In genomic region chr10:4519645-4520044, GRCm38 (mm10) we compare ENCODE assay signal across 25 mouse cellular contexts. TPM values are rescaled to one million over a fixed set of nuclear protein-coding genes. Genes with fewer than 3 reads are reported as not detected.
"Had no signal": no experiment of that assay in that cellular context is flagged by ENCODE, and none has a peak within 500 bp of the region (broad histone marks: within the 10 kb centered on the region; RNA-seq: fewer than 3 reads in every experiment).

No protein-coding gene starts in this region.

- H3K4me3 ChIP-seq: heart, embryonic 10.5 days; heart, embryonic 12.5 days; hindbrain, embryonic 10.5 days; hindbrain, embryonic 12.5 days; intestine, embryonic 15.5 days; layer of hippocampus, adult 2 months; left cerebral cortex, adult 2 months; limb, embryonic 10.5 days; limb, embryonic 12.5 days had no signal

- H3K9me3 ChIP-seq: heart, embryonic 10.5 days; hindbrain, embryonic 12.5 days; intestine, embryonic 15.5 days; limb, embryonic 10.5 days had no signal

- H3K4me2 ChIP-seq: heart, embryonic 12.5 days; hindbrain, embryonic 12.5 days; hindbrain, embryonic 14.5 days; intestine, embryonic 15.5 days; limb, embryonic 12.5 days; liver, embryonic 11.5 days had no signal

- H3K4me1 ChIP-seq: heart, embryonic 10.5 days; heart, embryonic 12.5 days; hindbrain, embryonic 12.5 days; intestine, embryonic 15.5 days; limb, embryonic 10.5 days; limb, embryonic 12.5 days had no signal

- H3K9ac ChIP-seq: heart, embryonic 12.5 days; hindbrain, embryonic 12.5 days; hindbrain, embryonic 14.5 days; intestine, embryonic 15.5 days; limb, embryonic 12.5 days had no signal

- ATAC-seq: inflammation-experienced regulatory T-cells, adult 6 months; intestine, embryonic 15.5 days; intestine, postnatal 0 days had no signal

- H3K36me3 ChIP-seq: heart, embryonic 10.5 days; heart, embryonic 12.5 days; hindbrain, embryonic 10.5 days; hindbrain, embryonic 12.5 days; intestine, embryonic 15.5 days; limb, embryonic 10.5 days; limb, embryonic 12.5 days had no signal

- DNase-seq: gastrocnemius, postnatal 14 days; gastrocnemius, postnatal 36 days; heart, adult 18-20 months; heart, postnatal 10 days; heart, postnatal 4 days; kidney, adult 18-20 months; kidney, adult 8-10 months; kidney, postnatal 10 days; kidney, postnatal 25 days; kidney, postnatal 4 days; liver had no signal

- H3K27me3 ChIP-seq: heart, embryonic 12.5 days; hindbrain, embryonic 12.5 days; intestine, embryonic 15.5 days; limb, embryonic 12.5 days had no signal

- H3K27ac ChIP-seq: heart, embryonic 10.5 days; hindbrain, embryonic 10.5 days; hindbrain, embryonic 12.5 days; hindbrain, embryonic 14.5 days; intestine, embryonic 15.5 days; layer of hippocampus, adult 2 months; left cerebral cortex, adult 2 months; limb, embryonic 10.5 days; limb, embryonic 12.5 days had no signal

RNA-seq across cellular contexts. Expression of gene Ccdc170, which starts 37.3 kb away (rescaled TPM):
- polyA plus RNA-seq: heart, embryonic 10.5 days; heart, embryonic 12.5 days; heart, embryonic 14.5 days; inflammation-experienced regulatory T-cells, adult 6 months; intestine, postnatal 0 days; liver, embryonic 11.5 days had no signal
